ENCODE assay signal across 8 mouse cellular contexts in genomic region chr19:40271308-40271892, GRCm38 (mm10). TPM values are rescaled to one million over a fixed set of nuclear protein-coding genes. Genes with fewer than 3 reads are reported as not detected.
DNase-seq lines count a peak whose midpoint lies in the region; ATAC-seq and TF ChIP-seq lines count a peak whose summit lies in the region.

Gene Pdlim1, minus strand, starts transcription at chr19:40271842.

- peak within 1 kb of the TSS; percentile 98 for H3K4me2 ChIP-seq in hindbrain, embryonic 15.5 days
- H3K4me2 ChIP-seq in limb, embryonic 14.5 days (replicated peaks; ENCODE audit: low read depth, low read length, severe bottlenecking) = peak within 1 kb of the TSS; percentile 98
- peak within 1 kb of the TSS; percentile 94 for H3K4me2 ChIP-seq in midbrain, embryonic 15.5 days
- peak within 1 kb of the TSS; percentile 94 for H3K4me2 ChIP-seq in stomach, embryonic 14.5 days (replicated peaks; ENCODE audit: low read depth, low read length)

- no peak for TF ChIP-seq CTCF in gastrocnemius, adult 2 months (IDR thresholded peaks at IDR 0.05)

- H3K9ac ChIP-seq in hindbrain, embryonic 15.5 days = peak within 1 kb of the TSS; percentile 35
- H3K9ac ChIP-seq in limb, embryonic 14.5 days (ENCODE audit: low read depth, low read length, severe bottlenecking) = peak within 1 kb of the TSS; percentile 70
- peak within 1 kb of the TSS; percentile 34; the same call in 1 of the 2 replicates for H3K9ac ChIP-seq in midbrain, embryonic 15.5 days
- H3K9ac ChIP-seq in stomach, embryonic 14.5 days (replicated peaks; ENCODE audit: low read depth, low read length) = peak within 1 kb of the TSS; percentile 55

- intact Hi-C loops in gastrocnemius, adult 2 months (cut with DNase I) = no loop called here

- TF ChIP-seq POLR2A in limb, embryonic 14.5 days (IDR thresholded peaks at IDR 0.05; ENCODE audit: borderline replicate concordance, extremely low read depth, insufficient read depth, insufficient read length) = no peak

- H3K36me3 ChIP-seq in hindbrain, embryonic 15.5 days = no peaks in the 10 kb centered on the region
- H3K36me3 ChIP-seq in limb, embryonic 14.5 days (ENCODE audit: control insufficient read depth, insufficient read depth, low read length) = no peaks in the 10 kb centered on the region
- no peaks in the 10 kb centered on the region for H3K36me3 ChIP-seq in midbrain, embryonic 15.5 days (replicated peaks)
- no peaks in the 10 kb centered on the region for H3K36me3 ChIP-seq in stomach, embryonic 14.5 days (ENCODE audit: control insufficient read depth, insufficient read depth, low read length)

- peak within 1 kb of the TSS; percentile 92 for H3K4me3 ChIP-seq in gastrocnemius, adult 2 months
- H3K4me3 ChIP-seq in hindbrain, embryonic 15.5 days = peak within 1 kb of the TSS; percentile 58
- H3K4me3 ChIP-seq in limb, embryonic 14.5 days (replicated peaks; ENCODE audit: low read length) = peak within 1 kb of the TSS; percentile 70
- peak within 1 kb of the TSS; percentile 53 for H3K4me3 ChIP-seq in midbrain, embryonic 15.5 days
- peak within 1 kb of the TSS; percentile 72 for H3K4me3 ChIP-seq in stomach, embryonic 14.5 days (ENCODE audit: low read depth, low read length)

- peaks cover 37% of the 10 kb centered on the region for H3K27me3 ChIP-seq in hindbrain, embryonic 15.5 days
- peaks cover 18% of the 10 kb centered on the region; the same call in 1 of the 2 replicates for H3K27me3 ChIP-seq in limb, embryonic 14.5 days (ENCODE audit: control insufficient read depth, insufficient read depth, low read length)
- peaks cover 34% of the 10 kb centered on the region for H3K27me3 ChIP-seq in midbrain, embryonic 15.5 days (replicated peaks)
- no peaks in the 10 kb centered on the region for H3K27me3 ChIP-seq in stomach, embryonic 14.5 days (ENCODE audit: control insufficient read depth, insufficient read depth, low read length)

- H3K27ac ChIP-seq in gastrocnemius, adult 2 months = peak within 1 kb of the TSS; percentile 92
- no peak within 1 kb of the TSS for H3K27ac ChIP-seq in hindbrain, embryonic 15.5 days (replicated peaks)
- H3K27ac ChIP-seq in limb, embryonic 14.5 days (replicated peaks; ENCODE audit: low read depth, low read length) = no peak within 1 kb of the TSS
- H3K27ac ChIP-seq in midbrain, embryonic 15.5 days = no peak within 1 kb of the TSS
- peak within 1 kb of the TSS; percentile 28; the same call in 1 of the 2 replicates for H3K27ac ChIP-seq in stomach, embryonic 14.5 days (ENCODE audit: low read length)

- no peak for DNase-seq in frontal cortex, postnatal 25 days (ENCODE audit: low spot score in 2 of 2)
- DNase-seq in c-Kit-negative CD71-positive TER-119-positive erythroid progenitor cells, embryonic 14.5 days (ENCODE audit: low read depth, low spot score) = peak; percentile 55
- peak; percentile 90 for DNase-seq in gastrocnemius, adult 2 months
- peak; percentile 73 for DNase-seq in limb, embryonic 14.5 days (ENCODE audit: low spot score)

- ATAC-seq in frontal cortex, adult (ENCODE audit: low TSS enrichment) = peak; percentile 74
- peak; percentile 74 for ATAC-seq in hindbrain, embryonic 15.5 days (ENCODE audit: low FRiP score, low read depth)
- ATAC-seq in limb, embryonic 14.5 days (ENCODE audit: low FRiP score, low read depth) = peak; percentile 72
- peak; percentile 80 for ATAC-seq in midbrain, embryonic 15.5 days (replicated peaks)
- ATAC-seq in stomach, embryonic 14.5 days (ENCODE audit: insufficient number of reproducible peaks, insufficient read depth, low FRiP score, low read depth) = peak; percentile 87

- no peaks in the 10 kb centered on the region for H3K9me3 ChIP-seq in hindbrain, embryonic 15.5 days
- H3K9me3 ChIP-seq in limb, embryonic 14.5 days (ENCODE audit: control insufficient read depth, low read length) = no peaks in the 10 kb centered on the region
- H3K9me3 ChIP-seq in midbrain, embryonic 15.5 days = no peaks in the 10 kb centered on the region
- H3K9me3 ChIP-seq in stomach, embryonic 14.5 days (ENCODE audit: control insufficient read depth, low read depth, low read length) = no peaks in the 10 kb centered on the region

- peaks cover 15% of the 10 kb centered on the region for H3K4me1 ChIP-seq in hindbrain, embryonic 15.5 days (replicated peaks)
- no peaks in the 10 kb centered on the region for H3K4me1 ChIP-seq in limb, embryonic 14.5 days (ENCODE audit: control insufficient read depth, insufficient read depth, low read length)
- H3K4me1 ChIP-seq in midbrain, embryonic 15.5 days = peaks cover 17% of the 10 kb centered on the region
- H3K4me1 ChIP-seq in stomach, embryonic 14.5 days (ENCODE audit: control insufficient read depth, insufficient read depth, low read length) = no peaks in the 10 kb centered on the region

- WGBS in hindbrain, embryonic 15.5 days = under 1% methylated on average over 42 of the region's 54 CpGs
- WGBS in limb, embryonic 14.5 days = under 1% methylated on average over 37 of the region's 54 CpGs
- under 1% methylated on average over 41 of the region's 54 CpGs for WGBS in midbrain, embryonic 15.5 days
- under 1% methylated on average over 47 of the region's 54 CpGs for WGBS in stomach, embryonic 14.5 days

RNA-seq across cellular contexts. Expression of gene Pdlim1, which starts in this region (rescaled TPM):
- total RNA-seq in gastrocnemius, adult 2 months (2021) = 100 to 1,000 TPM in 1 of 2 experiments, 10 to 100 TPM in 1; 70.8 to 292 TPM
- 9.7 and 15.3 TPM in 2 replicates for polyA plus RNA-seq in hindbrain, embryonic 15.5 days (2015; fragmentation: Nextera tagmentation; extraction: Ambion mirVana)
- polyA plus RNA-seq in limb, embryonic 14.5 days (2012; rRNA removed) = 64.5 and 85.3 TPM in 2 replicates
- 175 TPM in 2 replicates for polyA plus RNA-seq in limb, embryonic 14.5 days (2014; fragmentation: Nextera tagmentation; extraction: Ambion mirVana)
- polyA plus RNA-seq in midbrain, embryonic 15.5 days (2015; fragmentation: Nextera tagmentation; extraction: Ambion mirVana) = 9.6 and 10.4 TPM in 2 replicates
- 213 and 220 TPM in 2 replicates for polyA plus RNA-seq in stomach, embryonic 14.5 days (2014; fragmentation: Nextera tagmentation; extraction: Ambion mirVana)

Comparison
In these comparisons a context has a peak if more than half of its experiments do, and no peak if none do; other contexts are left out.
1. DNase-seq: peak in c-Kit-negative CD71-positive TER-119-positive erythroid progenitor cells, embryonic 14.5 days (single experiment), gastrocnemius, adult 2 months (single experiment) and limb, embryonic 14.5 days (single experiment); none in frontal cortex, postnatal 25 days (0 of 2).
2. H3K27ac ChIP-seq: peak in gastrocnemius, adult 2 months (single experiment) and stomach, embryonic 14.5 days (single experiment); none in hindbrain, embryonic 15.5 days (single experiment), limb, embryonic 14.5 days (single experiment) and midbrain, embryonic 15.5 days (single experiment).
3. Peak in every context shown above with its lines, with median percentiles within 50 percentile points of each other: ATAC-seq, H3K4me3 ChIP-seq, H3K4me2 ChIP-seq and H3K9ac ChIP-seq.